Mouse (Mus musculus): ENCODE measurements around the gene Lcn11. TPM values are rescaled to one million over a fixed set of nuclear protein-coding genes. Genes with fewer than 3 reads are reported as not detected.
"Not testable (repeated sequence)": the region's sequence is repeated elsewhere in the genome, so short reads cannot be mapped to it uniquely, and the experiment has no call there.

The Lcn11 gene
- total RNA-seq (2014; fragmentation: Nextera tagmentation) (not detected in 2 replicates), total RNA-seq (2017) (not detected in 2 replicates), polyA plus RNA-seq (2012) (not detected in 2 replicates)

DNA sequence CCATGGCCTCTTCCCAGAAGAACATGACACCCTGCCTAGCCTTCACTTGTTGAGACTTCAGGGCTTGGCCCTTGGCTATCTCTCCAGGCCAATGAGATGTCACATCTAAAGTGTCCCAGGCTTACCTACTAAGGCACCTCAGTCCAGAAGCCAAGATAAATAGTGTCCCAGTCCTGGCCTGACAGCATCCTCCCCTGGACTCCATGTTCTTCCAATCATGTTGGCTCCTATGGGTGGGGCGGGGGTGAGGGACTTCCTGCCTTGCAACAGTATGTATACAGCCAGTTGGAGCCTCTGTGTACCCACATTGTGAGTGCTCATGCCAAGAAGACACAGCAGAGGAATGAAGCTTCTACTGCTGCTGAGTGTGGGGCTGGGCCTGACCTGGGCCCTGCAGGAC lies at the start of gene Lcn11:
TSS of gene Lcn11 (plus strand) at position 301 of the 400 bp plus-strand sequence.
- TF ChIP-seq CTCF (IDR thresholded peaks at IDR 0.05; ENCODE audit: low read depth, low read length) = no peak
- no peaks in the 10 kb centered on the region for H3K9me3 ChIP-seq (replicated peaks)
- no peaks in the 10 kb centered on the region for H3K4me1 ChIP-seq (ENCODE audit: insufficient read depth, low read depth, low read length)
- H3K27me3 ChIP-seq (ENCODE audit: insufficient read depth, low read length) = peaks cover 2% of the 10 kb centered on the region
- H3K4me3 ChIP-seq (ENCODE audit: low read depth, low read length) = no peak within 1 kb of the TSS
- H3K36me3 ChIP-seq (replicated peaks) = no peaks in the 10 kb centered on the region
- ATAC-seq (ENCODE audit: extremely low read depth, insufficient number of reproducible peaks, low FRiP score, poor library complexity, severe bottlenecking) (no peak), DNase-seq (ENCODE audit: low spot score) (no peak)

DNA sequence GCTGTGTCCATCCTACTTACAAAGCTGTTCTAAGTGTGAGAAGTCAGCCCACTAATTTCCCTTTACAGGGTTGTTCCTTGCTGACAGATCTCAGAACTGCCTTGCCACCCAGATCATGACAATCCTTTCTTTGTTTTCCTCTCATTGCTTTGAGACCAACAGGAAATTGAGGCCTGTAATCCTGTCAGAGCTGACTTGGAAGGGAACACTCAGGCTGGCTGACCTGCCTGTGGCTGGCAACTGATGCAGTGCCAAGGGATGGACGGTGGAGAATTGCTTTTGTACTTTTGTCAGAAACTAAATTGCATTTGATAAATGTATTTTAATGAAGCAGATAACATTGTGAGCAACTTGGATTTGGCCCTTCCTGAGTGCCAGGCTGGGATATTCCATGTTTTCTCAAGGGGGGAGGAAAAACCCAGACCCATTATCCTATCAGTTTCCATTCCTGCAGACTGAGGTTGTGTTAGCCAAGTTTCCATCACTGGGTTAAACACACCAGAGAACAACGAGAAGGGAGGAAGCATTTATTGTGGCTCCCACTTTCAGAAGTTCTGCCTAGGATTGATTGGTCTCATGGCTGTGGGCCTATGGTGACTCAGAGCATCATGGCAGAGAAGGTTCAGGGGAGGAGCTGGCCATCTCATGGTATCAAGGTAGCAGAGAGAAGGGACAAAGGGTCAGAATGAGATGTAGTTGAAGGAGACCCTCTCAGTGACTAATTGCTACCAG lies 43.5 kb upstream of the Lcn11 start:
- 0 out of 2 replicates have a peak, but pooled peaks cover 2% of the 10 kb centered on the region for H3K27me3 ChIP-seq (ENCODE audit: insufficient read depth, low read length)
- ATAC-seq (ENCODE audit: extremely low read depth, insufficient number of reproducible peaks, low FRiP score, poor library complexity, severe bottlenecking) (no peak), DNase-seq (ENCODE audit: low spot score) (no peak)
- H3K4me3 ChIP-seq (ENCODE audit: low read depth, low read length) = no peak overlapping the region
- no peaks in the 10 kb centered on the region for H3K36me3 ChIP-seq (replicated peaks)
- no peaks in the 10 kb centered on the region for H3K4me1 ChIP-seq (ENCODE audit: insufficient read depth, low read depth, low read length)
- peaks cover 2% of the 10 kb centered on the region; the same call in 1 of the 2 replicates for H3K9me3 ChIP-seq (replicated peaks)
- no peak for TF ChIP-seq GATA2 (IDR thresholded peaks at IDR 0.05; ENCODE audit: borderline replicate concordance, low read depth, low read length)
- no peak for TF ChIP-seq TAL1 (conservative IDR thresholded peaks at IDR 0.05; ENCODE audit: low read depth, low read length)
- TF ChIP-seq POLR2AphosphoS5 (IDR thresholded peaks at IDR 0.05; ENCODE audit: insufficient replicate concordance, low read depth, low read length) = no peak
- TF ChIP-seq GATA1 (IDR thresholded peaks at IDR 0.05; ENCODE audit: borderline replicate concordance, low read length) = no peak
- TF ChIP-seq CTCF (IDR thresholded peaks at IDR 0.05; ENCODE audit: low read depth, low read length) = no peak

DNA sequence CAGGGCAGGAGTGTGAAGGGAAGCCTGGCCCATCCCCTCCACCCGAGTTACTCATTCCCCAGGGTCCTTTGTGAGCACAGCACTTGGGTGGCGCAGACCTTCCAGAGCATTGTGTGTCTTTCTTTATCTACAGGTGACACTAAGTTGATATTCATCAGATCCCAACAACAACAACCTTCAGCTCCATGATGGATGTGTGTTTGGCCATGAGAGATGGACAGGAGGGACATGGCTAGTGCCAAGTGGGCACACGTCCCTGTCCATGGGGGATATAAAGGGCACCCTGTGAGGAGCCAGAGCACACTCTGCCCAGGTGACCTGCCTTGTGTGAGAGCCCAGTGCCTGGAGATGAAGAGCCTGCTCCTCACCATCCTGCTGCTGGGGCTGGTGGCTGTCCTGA lies 40.1 kb upstream of the Lcn11 start, which contains the start of gene Obp2b:
TSS of gene Obp2b (plus strand) at position 301 of the 400 bp plus-strand sequence.
- not testable (repeated sequence) for H3K4me1 ChIP-seq (ENCODE audit: insufficient read depth, low read depth, low read length); H3K27me3 ChIP-seq (ENCODE audit: insufficient read depth, low read length); DNase-seq (ENCODE audit: low spot score); H3K4me3 ChIP-seq (ENCODE audit: low read depth, low read length); H3K9me3 ChIP-seq (replicated peaks); ATAC-seq (ENCODE audit: extremely low read depth, insufficient number of reproducible peaks, low FRiP score, poor library complexity, severe bottlenecking); H3K36me3 ChIP-seq (replicated peaks)

DNA sequence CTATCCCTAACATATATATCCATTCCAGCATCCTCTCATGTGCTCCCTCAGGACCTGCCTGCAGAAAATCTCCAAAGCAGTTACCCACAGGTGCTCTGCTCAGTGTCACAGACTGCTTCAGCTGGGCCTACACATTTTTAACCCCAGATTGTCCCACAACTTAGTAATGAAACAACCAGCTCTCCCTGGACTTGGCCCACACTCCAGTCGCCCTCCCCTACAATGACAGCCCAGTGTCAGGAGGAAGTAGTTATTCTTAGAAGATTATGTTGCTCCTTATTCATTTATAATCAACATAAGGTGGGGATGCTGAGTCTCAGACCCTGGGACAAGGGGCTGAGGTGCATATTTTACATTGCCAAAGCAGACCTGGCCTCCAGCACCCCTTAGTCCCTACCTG lies 35.1 kb upstream of the Lcn11 start:
- Histone ChIP-seq H3K36me3 (replicated peaks) (no peaks in the 10 kb centered on the region), H3K9me3 (replicated peaks) (peaks cover 7% of the 10 kb centered on the region; the same call in 1 of the 2 replicates), H3K27me3 (ENCODE audit: insufficient read depth, low read length) (no peaks in the 10 kb centered on the region), H3K4me1 (ENCODE audit: insufficient read depth, low read depth, low read length) (no peaks in the 10 kb centered on the region), H3K4me3 (ENCODE audit: low read depth, low read length) (no peak overlapping the region)
- ATAC-seq (ENCODE audit: extremely low read depth, insufficient number of reproducible peaks, low FRiP score, poor library complexity, severe bottlenecking) (no peak), DNase-seq (ENCODE audit: low spot score) (no peak)
- TF ChIP-seq CTCF (IDR thresholded peaks at IDR 0.05; ENCODE audit: low read depth, low read length) = no peak
- TF ChIP-seq TAL1 (conservative IDR thresholded peaks at IDR 0.05; ENCODE audit: low read depth, low read length) = no peak
- no peak for TF ChIP-seq GATA2 (IDR thresholded peaks at IDR 0.05; ENCODE audit: borderline replicate concordance, low read depth, low read length)
- no peak for TF ChIP-seq POLR2AphosphoS5 (IDR thresholded peaks at IDR 0.05; ENCODE audit: insufficient replicate concordance, low read depth, low read length)
- TF ChIP-seq GATA1 (IDR thresholded peaks at IDR 0.05; ENCODE audit: borderline replicate concordance, low read length) = no peak

DNA sequence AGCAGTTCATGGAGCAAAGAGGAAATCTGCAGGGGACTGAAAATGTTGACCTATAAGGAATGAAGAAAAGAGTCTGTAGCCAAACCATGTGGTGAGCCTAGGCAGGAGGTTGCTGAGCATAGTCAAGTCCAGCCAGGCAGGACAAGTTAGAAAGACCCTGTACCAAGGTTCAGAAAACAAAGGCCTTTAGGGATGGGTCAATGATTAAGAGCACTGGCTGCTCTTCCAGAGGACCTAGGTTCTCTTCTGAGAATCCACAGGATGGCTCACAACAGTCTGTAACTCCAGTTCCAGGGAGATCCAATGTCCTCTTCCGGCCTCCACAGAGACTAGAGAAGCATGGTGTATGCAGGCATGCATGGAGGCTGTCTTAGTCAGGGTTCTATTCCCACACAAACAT lies 22.6 kb upstream of the Lcn11 start:
- H3K27me3 ChIP-seq (ENCODE audit: insufficient read depth, low read length) = no peaks in the 10 kb centered on the region; the same call in 1 of the 2 replicates
- TF ChIP-seq GATA2 (IDR thresholded peaks at IDR 0.05; ENCODE audit: borderline replicate concordance, low read depth, low read length) (no peak), TAL1 (conservative IDR thresholded peaks at IDR 0.05; ENCODE audit: low read depth, low read length) (no peak), POLR2AphosphoS5 (IDR thresholded peaks at IDR 0.05; ENCODE audit: insufficient replicate concordance, low read depth, low read length) (no peak), GATA1 (IDR thresholded peaks at IDR 0.05; ENCODE audit: borderline replicate concordance, low read length) (no peak), CTCF (IDR thresholded peaks at IDR 0.05; ENCODE audit: low read depth, low read length) (no peak)
- H3K4me1 ChIP-seq (ENCODE audit: insufficient read depth, low read depth, low read length) = no peaks in the 10 kb centered on the region
- DNase-seq (ENCODE audit: low spot score) (no peak), ATAC-seq (ENCODE audit: extremely low read depth, insufficient number of reproducible peaks, low FRiP score, poor library complexity, severe bottlenecking) (no peak)
- H3K36me3 ChIP-seq (replicated peaks) = no peaks in the 10 kb centered on the region
- H3K4me3 ChIP-seq (ENCODE audit: low read depth, low read length) = no peak overlapping the region
- no peaks in the 10 kb centered on the region for H3K9me3 ChIP-seq (replicated peaks)

DNA sequence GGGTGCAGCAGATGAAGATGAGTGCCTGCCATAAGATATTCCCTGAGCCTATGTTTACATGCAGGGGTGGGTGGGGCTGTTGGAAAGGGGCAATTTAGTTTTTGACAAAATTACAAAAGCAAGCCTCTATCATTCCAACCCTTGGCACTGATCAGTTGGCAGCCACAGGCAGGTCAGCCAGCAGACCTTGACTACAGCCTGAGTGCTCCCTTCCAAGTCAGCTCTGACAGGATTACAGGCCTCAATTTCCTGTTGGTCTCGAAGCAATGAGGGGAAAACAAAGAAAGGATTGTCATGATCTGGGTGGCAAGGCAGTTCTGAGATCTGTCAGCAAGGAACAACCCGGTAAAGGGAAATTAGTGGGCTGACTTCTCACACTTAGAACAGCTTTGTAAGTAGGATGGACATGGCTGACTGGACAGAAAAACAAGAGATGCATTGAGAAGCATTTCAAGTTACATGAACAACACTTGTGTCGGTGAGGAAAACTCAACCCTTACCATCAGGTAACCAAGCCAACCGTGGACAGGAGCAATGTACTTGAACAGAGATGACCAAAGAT lies 18.7 kb upstream of the Lcn11 start:
- Histone ChIP-seq H3K4me1 (ENCODE audit: insufficient read depth, low read depth, low read length) (no peaks in the 10 kb centered on the region), H3K27me3 (ENCODE audit: insufficient read depth, low read length) (no peaks in the 10 kb centered on the region; the same call in 1 of the 2 replicates), H3K36me3 (replicated peaks) (no peaks in the 10 kb centered on the region), H3K4me3 (ENCODE audit: low read depth, low read length) (no peak overlapping the region), H3K9me3 (replicated peaks) (no peaks in the 10 kb centered on the region)
- no peak for TF ChIP-seq GATA1 (IDR thresholded peaks at IDR 0.05; ENCODE audit: borderline replicate concordance, low read length)
- TF ChIP-seq TAL1 (conservative IDR thresholded peaks at IDR 0.05; ENCODE audit: low read depth, low read length) = no peak
- TF ChIP-seq CTCF (IDR thresholded peaks at IDR 0.05; ENCODE audit: low read depth, low read length) = no peak
- no peak for TF ChIP-seq GATA2 (IDR thresholded peaks at IDR 0.05; ENCODE audit: borderline replicate concordance, low read depth, low read length)
- TF ChIP-seq POLR2AphosphoS5 (IDR thresholded peaks at IDR 0.05; ENCODE audit: insufficient replicate concordance, low read depth, low read length) = no peak
- ATAC-seq (ENCODE audit: extremely low read depth, insufficient number of reproducible peaks, low FRiP score, poor library complexity, severe bottlenecking) (no peak), DNase-seq (ENCODE audit: low spot score) (no peak)

Data from G1E (cell line).